16 mouse cellular contexts compared by ENCODE assay signal in the genomic region with DNA sequence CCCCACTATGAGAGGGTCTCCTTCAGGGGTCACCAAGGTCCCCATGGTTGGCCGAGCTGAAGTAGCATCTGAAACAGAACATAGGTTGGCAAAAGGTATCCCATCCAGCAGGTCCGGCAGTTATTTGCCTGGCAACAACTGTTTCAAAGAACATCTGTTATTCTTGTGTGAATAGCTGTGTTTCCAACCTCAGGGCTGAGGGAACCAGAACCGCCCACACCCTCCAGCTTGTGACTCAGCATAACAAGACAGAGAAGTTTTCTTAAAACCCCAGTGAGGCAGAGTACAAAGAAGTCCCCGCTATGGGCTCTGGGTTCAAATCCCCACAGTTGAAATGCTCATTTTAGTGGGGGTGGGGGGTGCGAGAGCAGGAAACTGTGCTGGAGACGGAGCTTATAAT. TPM values are rescaled to one million over a fixed set of nuclear protein-coding genes. Genes with fewer than 3 reads are reported as not detected.
A peak's percentile ranks its signal among the peaks of the same experiment; 100 is the strongest.
DNase-seq lines count a peak whose midpoint lies in the region; ATAC-seq lines count a peak whose summit lies in the region.
"Had no signal": no experiment of that assay in that cellular context is flagged by ENCODE, and none has a peak within 500 bp of the region (broad histone marks: within the 10 kb centered on the region; RNA-seq: fewer than 3 reads in every experiment).

No protein-coding gene starts in this region.

- H3K27ac ChIP-seq in heart, embryonic 10.5 days, result no peak overlapping the region
- H3K27ac ChIP-seq in midbrain, embryonic 16.5 days (ENCODE audit: low read length), result no peak overlapping the region
- H3K27ac ChIP-seq: embryonic facial prominence, embryonic 12.5 days; liver, embryonic 14.5 days; midbrain, embryonic 13.5 days had no signal

- ATAC-seq in midbrain, embryonic 16.5 days, result no peak
- no peak for ATAC-seq in megakaryocyte, adult 5-6 weeks (ENCODE audit: poor library complexity, severe bottlenecking)
- ATAC-seq: midbrain, embryonic 13.5 days had no signal

- H3K4me3 ChIP-seq in heart, embryonic 10.5 days, result no peak overlapping the region
- H3K4me3 ChIP-seq in midbrain, embryonic 16.5 days (ENCODE audit: low read depth, low read length), result no peak overlapping the region
- H3K4me3 ChIP-seq: embryonic facial prominence, embryonic 12.5 days; midbrain, embryonic 13.5 days had no signal

- H3K9ac ChIP-seq in midbrain, embryonic 16.5 days (ENCODE audit: low read depth, low read length), result no peak overlapping the region
- H3K9ac ChIP-seq: embryonic facial prominence, embryonic 12.5 days; liver, embryonic 14.5 days; midbrain, embryonic 13.5 days had no signal

- no peaks in the 10 kb centered on the region for H3K9me3 ChIP-seq in heart, embryonic 10.5 days
- H3K9me3 ChIP-seq in midbrain, embryonic 16.5 days (replicated peaks; ENCODE audit: control insufficient read depth, low read length, poor library complexity, severe bottlenecking), result no peaks in the 10 kb centered on the region
- H3K9me3 ChIP-seq: embryonic facial prominence, embryonic 12.5 days; midbrain, embryonic 13.5 days had no signal

- H3K27me3 ChIP-seq in heart, embryonic 10.5 days (ENCODE audit: insufficient read depth, poor library complexity, severe bottlenecking), result peaks cover 35% of the 10 kb centered on the region
- H3K27me3 ChIP-seq in midbrain, embryonic 16.5 days (ENCODE audit: control insufficient read depth, insufficient read depth, low read depth, low read length), result no peaks in the 10 kb centered on the region
- H3K27me3 ChIP-seq: midbrain, embryonic 13.5 days had no signal

- no peaks in the 10 kb centered on the region for H3K36me3 ChIP-seq in heart, embryonic 10.5 days
- no peaks in the 10 kb centered on the region for H3K36me3 ChIP-seq in midbrain, embryonic 16.5 days (ENCODE audit: control insufficient read depth, insufficient read depth, low read length)
- H3K36me3 ChIP-seq: embryonic facial prominence, embryonic 12.5 days; midbrain, embryonic 13.5 days had no signal

- H3K4me2 ChIP-seq in midbrain, embryonic 16.5 days (ENCODE audit: low read length), result no peak overlapping the region
- H3K4me2 ChIP-seq: embryonic facial prominence, embryonic 12.5 days; midbrain, embryonic 13.5 days had no signal

- 86% methylated on average over 6 of the region's 6 CpGs for whole genome bisulfite sequencing in heart, embryonic 10.5 days
- 83% methylated on average over 6 of the region's 6 CpGs for WGBS in midbrain, embryonic 16.5 days

- DNase-seq in heart, adult 11 months, result peak; percentile 90
- DNase-seq in heart, embryonic 10.5 days (ENCODE audit: low spot score), result no peak
- peak; percentile 31 for DNase-seq in R1 (ENCODE audit: low read depth, low spot score)
- DNase-seq in gastrocnemius, postnatal 25 days, result peak; percentile 48
- peak; percentile 66 for DNase-seq in right cerebral cortex, postnatal 25 days
- DNase-seq: cerebellum, postnatal 14 days; heart, postnatal 14 days; thymus, postnatal 14 days had no signal

- H3K4me1 ChIP-seq in heart, embryonic 10.5 days, result peaks cover 6% of the 10 kb centered on the region; the same call in 1 of the 2 replicates
- 0 out of 2 replicates have a peak, but pooled peaks cover 4% of the 10 kb centered on the region for H3K4me1 ChIP-seq in midbrain, embryonic 16.5 days (ENCODE audit: control insufficient read depth, insufficient read depth, low read length)

RNA-seq across cellular contexts. Expression of a gene that starts 6.6 kb away (rescaled TPM):
- 0.19 TPM in 1 of 2 replicates, not detected in the other for polyA plus RNA-seq in heart, embryonic 10.5 days (2016; fragmentation: Nextera tagmentation; extraction: Ambion mirVana)
- total RNA-seq in gastrocnemius, postnatal 25 days (2021), result under 1 TPM in 1 of 2 experiments, not detected in 1; 0.29 TPM
- 0.20 TPM in 1 of 2 replicates, not detected in the other for polyA plus RNA-seq in midbrain, embryonic 16.5 days (2015; fragmentation: Nextera tagmentation; extraction: Ambion mirVana)
- not detected in 2 replicates for total RNA-seq in megakaryocyte, adult 5-6 weeks (2015)
- total RNA-seq in megakaryocyte, adult 5-6 weeks (2017), result not detected in 2 replicates
- polyA plus RNA-seq: forebrain, embryonic 11.5 days; kidney, embryonic 16.5 days; liver, embryonic 14.5 days had no signal

RNA-seq across cellular contexts. Expression of a gene that starts 24.7 kb away (rescaled TPM):
- 0.20 TPM in 1 of 2 replicates, not detected in the other for polyA plus RNA-seq in heart, embryonic 10.5 days (2016; fragmentation: Nextera tagmentation; extraction: Ambion mirVana)
- total RNA-seq in gastrocnemius, postnatal 25 days (2021), result not detected
- polyA plus RNA-seq in midbrain, embryonic 16.5 days (2015; fragmentation: Nextera tagmentation; extraction: Ambion mirVana), result 0.11 TPM in 1 of 2 replicates, not detected in the other
- total RNA-seq in megakaryocyte, adult 5-6 weeks (2015), result not detected in 2 replicates
- not detected in 2 replicates for total RNA-seq in megakaryocyte, adult 5-6 weeks (2017)
- total RNA-seq: left cerebral cortex, postnatal 36 days had no signal
- polyA plus RNA-seq: embryonic facial prominence, embryonic 12.5 days had no signal

RNA-seq across cellular contexts. Expression of a gene that starts 45.1 kb away (rescaled TPM):
- 1.0 and 1.3 TPM in 2 replicates for polyA plus RNA-seq in heart, embryonic 10.5 days (2016; fragmentation: Nextera tagmentation; extraction: Ambion mirVana)
- under 1 TPM in 1 of 2 experiments, not detected in 1; 0.08 TPM for total RNA-seq in gastrocnemius, postnatal 25 days (2021)
- polyA plus RNA-seq in midbrain, embryonic 16.5 days (2015; fragmentation: Nextera tagmentation; extraction: Ambion mirVana), result 4.7 and 5.4 TPM in 2 replicates
- total RNA-seq in megakaryocyte, adult 5-6 weeks (2015), result not detected in 2 replicates
- not detected in 2 replicates for total RNA-seq in megakaryocyte, adult 5-6 weeks (2017)

RNA-seq across cellular contexts. Expression of a gene that starts 57.5 kb away (rescaled TPM):
- 0.31 and 0.49 TPM in 2 replicates for polyA plus RNA-seq in heart, embryonic 10.5 days (2016; fragmentation: Nextera tagmentation; extraction: Ambion mirVana)
- total RNA-seq in gastrocnemius, postnatal 25 days (2021), result not detected
- polyA plus RNA-seq in midbrain, embryonic 16.5 days (2015; fragmentation: Nextera tagmentation; extraction: Ambion mirVana), result 0.25 and 0.30 TPM in 2 replicates
- total RNA-seq in megakaryocyte, adult 5-6 weeks (2015), result not detected in 2 replicates
- not detected in 2 replicates for total RNA-seq in megakaryocyte, adult 5-6 weeks (2017)
- total RNA-seq: heart, postnatal 14 days had no signal
